Mouse (Mus musculus) ovary, adult 2 months (tissue): Measurements from ENCODE around the gene Ptx3. TPM values are rescaled to one million over a fixed set of nuclear protein-coding genes. Genes with fewer than 3 reads are reported as not detected.

Source experiments
- polyA plus RNA-seq: library from polyadenylated mRNA; depleted of rRNA; stranded (reverse); fragments of >200 nt; gene quantifications from 2 replicates; pipeline ENCODE4 v1.2.3, GENCODE M21; 2012; rRNA removed

The Ptx3 gene
- 2.7 and 5.4 TPM in 2 replicates for polyA plus RNA-seq

DNA sequence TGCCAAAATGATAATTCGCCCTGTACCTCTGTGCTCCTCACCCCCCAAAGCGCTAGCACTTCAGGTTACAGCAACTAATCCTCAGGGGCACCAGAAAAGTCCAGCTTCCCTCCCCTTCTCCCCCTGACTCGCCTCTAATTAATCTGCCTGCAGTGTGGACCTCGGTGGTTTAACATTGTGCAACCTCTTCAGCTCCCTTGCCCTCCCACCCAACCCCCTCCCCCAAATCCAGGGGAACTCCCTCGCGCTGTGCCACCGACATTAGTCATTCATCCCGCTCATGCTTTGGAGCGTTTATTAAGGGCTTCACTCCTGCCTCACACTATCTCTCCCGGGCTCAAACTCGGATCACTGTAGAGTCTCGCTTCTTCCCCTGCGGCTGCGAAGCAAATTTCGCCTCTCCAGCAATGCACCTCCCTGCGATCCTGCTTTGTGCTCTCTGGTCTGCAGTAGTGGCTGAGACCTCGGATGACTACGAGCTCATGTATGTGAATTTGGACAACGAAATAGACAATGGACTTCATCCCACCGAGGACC lies at the start of gene Ptx3:
Gene Ptx3 (plus strand): TSS at position 256 of the 537 bp plus-strand sequence.

Other genes starting within 250 kb of the Ptx3 start
- 0.09 and 0.13 TPM in 2 replicates for gene Veph1, start 76.9 kb downstream of the Ptx3 start, polyA plus RNA-seq